8 mouse cellular contexts compared by ENCODE assay signal in genomic region chr13:61710823-61711222, GRCm38 (mm10).
A peak's percentile ranks its signal among the peaks of the same experiment; 100 is the strongest.
DNase-seq lines count a peak whose midpoint lies in the region; ATAC-seq and TF ChIP-seq lines count a peak whose summit lies in the region.
"Not testable (repeated sequence)": the region's sequence is repeated elsewhere in the genome, so short reads cannot be mapped to it uniquely, and the experiment has no call there.

No protein-coding gene starts in this region.

- TF ChIP-seq EP300 in stomach, postnatal 0 days (optimal IDR thresholded peaks at IDR 0.05): not testable (repeated sequence)

- not testable (repeated sequence) for ATAC-seq in Patski; stomach, postnatal 0 days (ENCODE audit: low FRiP score, low TSS enrichment)

- H3K4me3 ChIP-seq in liver, adult 2 months (ENCODE audit: insufficient read depth, low read depth, low read length); stomach, postnatal 0 days (ENCODE audit: low read depth, low read length): not testable (repeated sequence)

- H3K27me3 ChIP-seq in Patski; liver, adult 2 months (ENCODE audit: control insufficient read depth, insufficient read depth, low read length); stomach, postnatal 0 days (ENCODE audit: control insufficient read depth, insufficient read depth, low read length): not testable (repeated sequence)

- H3K9ac ChIP-seq in liver, adult 2 months (ENCODE audit: low read depth, low read length); stomach, postnatal 0 days (ENCODE audit: low read length): not testable (repeated sequence)

- H3K36me3 ChIP-seq in liver, adult 2 months (ENCODE audit: control insufficient read depth, insufficient read depth, low read length); stomach, postnatal 0 days (ENCODE audit: control insufficient read depth, insufficient read depth, low read length): not testable (repeated sequence)

- H3K27ac ChIP-seq in liver, adult 2 months (replicated peaks; ENCODE audit: insufficient read depth, low read depth, low read length); stomach, postnatal 0 days (replicated peaks): not testable (repeated sequence)

- not testable (repeated sequence) for H3K4me2 ChIP-seq in stomach, postnatal 0 days (replicated peaks; ENCODE audit: low read depth)

- peak; percentile 39 for TF ChIP-seq CTCF in Patski (IDR thresholded peaks at IDR 0.05)
- TF ChIP-seq CTCF in brain, embryonic 14.5 days (IDR thresholded peaks at IDR 0.05; ENCODE audit: borderline replicate concordance, extremely low read depth, insufficient read depth, insufficient read length): peak; percentile 16; the same call in 1 of the 2 replicates
- TF ChIP-seq CTCF in liver, adult 2 months (IDR thresholded peaks at IDR 0.05; ENCODE audit: low read depth, low read length): peak; percentile 54
- TF ChIP-seq CTCF in stomach, postnatal 0 days (IDR thresholded peaks at IDR 0.05; ENCODE audit: low read depth): peak; percentile 53

- 15% methylated on average over 11 of the region's 11 CpGs for WGBS in liver, adult 2 months
- WGBS in stomach, postnatal 0 days: 23% methylated on average over 11 of the region's 11 CpGs

- H3K9me3 ChIP-seq in stomach, postnatal 0 days (ENCODE audit: control insufficient read depth, low read length): not testable (repeated sequence)

- not testable (repeated sequence) for DNase-seq in Patski (ENCODE audit: low read depth, low spot score); brain, embryonic 14.5 days (ENCODE audit: low read depth); liver, adult 2 months (ENCODE audit: extremely low read depth, low read depth, low spot score); stomach, postnatal 0 days (ENCODE audit: low spot score)
- peak; percentile 9 for DNase-seq in heart, postnatal 4 days
- DNase-seq in kidney, adult 9 months: peak; percentile 27
- DNase-seq in lung, postnatal 36 days: peak; percentile 3
- DNase-seq in urinary bladder, postnatal 14 days (ENCODE audit: low spot score): peak; percentile 2

- POLR2A ChIA-PET in Patski (lab: Charles Lee): not testable (repeated sequence)

- not testable (repeated sequence) for H3K79me2 ChIP-seq in liver, adult 2 months (ENCODE audit: control insufficient read depth, insufficient read depth, low read length)

- H3K4me1 ChIP-seq in liver, adult 2 months (ENCODE audit: control insufficient read depth, insufficient read depth, low read length); stomach, postnatal 0 days (replicated peaks; ENCODE audit: control insufficient read depth, insufficient read depth): not testable (repeated sequence)

- in situ Hi-C loops in Patski (cut with MboI; ENCODE audit: low pct_unique_long_range_greater_than_20kb): loop anchor here (25.0 kb wide), 1 partner anchor 501 kb away; no protein-coding TSS in a partner anchor

- CTCF ChIA-PET in Patski (lab: Charles Lee): not testable (repeated sequence)

- TF ChIP-seq POLR2A in brain, embryonic 14.5 days (IDR thresholded peaks at IDR 0.05; ENCODE audit: borderline replicate concordance, extremely low read depth, insufficient read depth, insufficient read length, poor library complexity, severe bottlenecking); liver, adult 2 months (IDR thresholded peaks at IDR 0.05; ENCODE audit: extremely low read depth, insufficient read depth, low read length): not testable (repeated sequence)
